In the genomic region with DNA sequence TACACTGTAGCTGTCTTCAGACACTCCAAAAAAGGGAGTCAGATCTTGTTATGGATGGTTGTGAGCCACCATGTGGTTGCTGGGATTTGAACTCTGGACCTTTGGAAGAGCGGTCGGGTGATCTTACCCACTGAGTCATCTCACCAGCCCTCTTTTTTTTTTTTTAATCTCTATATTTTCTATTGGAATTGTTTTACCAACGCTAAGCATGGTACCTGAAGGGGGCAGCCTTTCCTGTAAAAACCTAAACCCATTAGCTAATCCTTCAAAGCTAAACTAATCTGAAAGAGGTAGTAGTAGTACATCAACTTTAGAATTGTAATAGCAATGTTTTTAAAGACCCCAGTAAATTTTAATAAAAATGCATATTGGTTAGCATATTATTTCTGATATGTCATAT, we compare ENCODE assay signal across 8 mouse cellular contexts. TPM values are rescaled to one million over a fixed set of nuclear protein-coding genes. Genes with fewer than 3 reads are reported as not detected.
A peak's percentile ranks its signal among the peaks of the same experiment; 100 is the strongest.
DNase-seq lines count a peak whose midpoint lies in the region; ATAC-seq lines count a peak whose summit lies in the region.

No protein-coding gene starts in this region.

- H3K4me2 ChIP-seq in midbrain, embryonic 16.5 days (ENCODE audit: low read length): no peak overlapping the region

- no peaks in the 10 kb centered on the region for H3K36me3 ChIP-seq in midbrain, embryonic 16.5 days (ENCODE audit: control insufficient read depth, insufficient read depth, low read length)

- H3K4me1 ChIP-seq in midbrain, embryonic 16.5 days (ENCODE audit: control insufficient read depth, insufficient read depth, low read length): no peaks in the 10 kb centered on the region

- intact Hi-C loops in heart, postnatal 25 days (cut with DNase I): loop anchor here (2.0 kb wide), 1 partner anchor 199 kb away; no protein-coding TSS in a partner anchor
- intact Hi-C loops in gastrocnemius, postnatal 14 days (cut with DNase I; ENCODE audit: low total_unique reads): no loop called here

- no peak overlapping the region for H3K27ac ChIP-seq in midbrain, embryonic 16.5 days (ENCODE audit: low read length)

- H3K9ac ChIP-seq in midbrain, embryonic 16.5 days (ENCODE audit: low read depth, low read length): no peak overlapping the region

- H3K9me3 ChIP-seq in midbrain, embryonic 16.5 days (replicated peaks; ENCODE audit: control insufficient read depth, low read length, poor library complexity, severe bottlenecking): no peaks in the 10 kb centered on the region

- WGBS in midbrain, embryonic 16.5 days: 48% methylated on average over 3 of the region's 3 CpGs

- no peak overlapping the region for H3K4me3 ChIP-seq in midbrain, embryonic 16.5 days (ENCODE audit: low read depth, low read length)

- peak; percentile 45; the same call in 1 of the 2 replicates for ATAC-seq in granulocyte monocyte progenitor cell, adult 5-6 weeks (replicated peaks; ENCODE audit: poor library complexity, severe bottlenecking)
- no peak for ATAC-seq in midbrain, embryonic 16.5 days

- H3K27me3 ChIP-seq in midbrain, embryonic 16.5 days (ENCODE audit: control insufficient read depth, insufficient read depth, low read depth, low read length): no peaks in the 10 kb centered on the region

- DNase-seq in heart, postnatal 4 days: peak; percentile 32
- DNase-seq in heart, postnatal 25 days (ENCODE audit: low spot score): no peak
- peak; percentile 52 for DNase-seq in testis, postnatal 10 days (ENCODE audit: low spot score)
- DNase-seq in testis, postnatal 14 days (ENCODE audit: low spot score): no peak
- DNase-seq in frontal cortex, postnatal 10 days (ENCODE audit: low spot score in 2 of 2): no peak
- DNase-seq in gastrocnemius, postnatal 14 days: no peak

RNA-seq across cellular contexts. Expression of a gene that starts 17.2 kb away (rescaled TPM):
- 10 to 100 TPM; 13.2 to 14.5 TPM for total RNA-seq in heart, postnatal 4 days (2021)
- 1 to 10 TPM; 5.7 to 6.8 TPM for total RNA-seq in heart, postnatal 25 days (2021)
- total RNA-seq in granulocyte monocyte progenitor cell, adult 5-6 weeks (2014; fragmentation: Nextera tagmentation): 35.1 and 37.2 TPM in 2 replicates
- total RNA-seq in granulocyte monocyte progenitor cell, adult 5-6 weeks (2017): 28.0 and 31.6 TPM in 2 replicates
- 1 to 10 TPM; 4.9 to 5.2 TPM for total RNA-seq in gastrocnemius, postnatal 14 days (2021)
- 16.6 and 19.7 TPM in 2 replicates for polyA plus RNA-seq in midbrain, embryonic 16.5 days (2015; fragmentation: Nextera tagmentation; extraction: Ambion mirVana)

Comparison
In these comparisons a context has a peak if more than half of its experiments do, and no peak if none do; other contexts are left out.
1. DNase-seq: peak in heart, postnatal 4 days (single experiment) and testis, postnatal 10 days (single experiment); none in heart, postnatal 25 days (single experiment), testis, postnatal 14 days (single experiment), frontal cortex, postnatal 10 days (0 of 2) and gastrocnemius, postnatal 14 days (single experiment).